Mouse (Mus musculus): Measurements from ENCODE around the gene Macrod2. TPM values are rescaled to one million over a fixed set of nuclear protein-coding genes. Genes with fewer than 3 reads are reported as not detected.

Gene Macrod2
- polyA plus RNA-seq, 2 experiments = 2.1 to 7.7 TPM

DNA sequence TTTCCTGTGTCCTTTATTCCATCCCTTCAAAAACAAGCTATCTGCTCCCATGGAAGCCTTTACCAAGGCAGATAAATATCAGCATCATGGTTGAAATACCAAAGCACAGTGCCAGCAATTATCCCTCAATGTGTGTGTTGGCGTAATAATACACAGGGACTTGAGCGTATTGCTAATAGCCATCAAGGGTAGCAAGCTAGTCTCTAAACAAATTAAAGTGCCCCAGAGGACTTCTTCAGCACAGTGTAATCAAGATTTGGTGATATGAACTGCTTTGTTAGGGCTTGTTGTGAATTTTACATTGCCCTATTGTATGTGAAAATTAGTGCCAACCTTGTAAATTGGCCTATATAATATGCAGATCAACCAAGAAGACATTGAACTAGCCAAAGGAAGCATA, 201.8 kb downstream of the Macrod2 start:
- TF ChIP-seq CTCF (IDR thresholded peaks at IDR 0.05; ENCODE audit: low read depth) (no peak), EP300 (IDR thresholded peaks at IDR 0.05; ENCODE audit: low read depth) (no peak)
- Histone ChIP-seq H3K4me1 (replicated peaks; ENCODE audit: control insufficient read depth in 2 of 2, insufficient read depth in 2 of 2, low read length in 1 of 2) (no peaks in the 10 kb centered on the region), H3K4me3 (ENCODE audit: insufficient read depth in 1 of 2, low read depth in 2 of 2, low read length in 2 of 2) (no peak overlapping the region), H3K9me3 (ENCODE audit: control insufficient read depth, low read length) (no peaks in the 10 kb centered on the region), H3K27ac (no peak overlapping the region), H3K36me3 (replicated peaks; ENCODE audit: control insufficient read depth, insufficient read depth, low read depth) (no peaks in the 10 kb centered on the region), H3K27me3 (ENCODE audit: control insufficient read depth, insufficient read depth, low read length) (no peaks in the 10 kb centered on the region), H3K4me2 (ENCODE audit: low read depth) (no peak overlapping the region), H3K9ac (replicated peaks) (no peak overlapping the region)
- WGBS (ENCODE audit: insufficient replicate concordance) = 80% methylated on average over 2 of the region's 2 CpGs
- no peak for ATAC-seq (ENCODE audit: insufficient read depth)
- DNase-seq (ENCODE audit: low read depth in 3 of 3, low spot score in 3 of 3) = no peak

DNA sequence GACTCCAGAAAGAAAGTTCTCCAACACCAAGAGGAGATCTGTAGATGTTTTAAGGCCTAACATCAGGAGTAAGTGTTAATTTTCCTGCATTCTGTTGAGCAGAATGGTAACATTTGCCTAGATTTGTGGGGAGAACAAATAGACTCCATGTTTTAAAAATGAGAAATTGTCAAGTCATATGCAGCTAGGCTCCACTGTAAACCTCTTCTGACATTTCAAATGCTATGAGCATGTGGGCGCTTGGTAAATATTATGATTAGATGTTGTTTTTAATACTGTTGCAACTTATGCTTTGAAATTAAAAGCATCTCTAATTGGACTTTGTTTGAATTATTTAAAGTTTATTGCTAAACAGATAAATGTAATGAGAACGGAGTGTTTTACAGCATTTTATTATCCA, 220.3 kb downstream of the Macrod2 start:
- Histone ChIP-seq H3K4me2 (ENCODE audit: low read depth) (no peak overlapping the region), H3K4me1 (replicated peaks; ENCODE audit: control insufficient read depth in 2 of 2, insufficient read depth in 2 of 2, low read length in 1 of 2) (no peaks in the 10 kb centered on the region), H3K4me3 (ENCODE audit: insufficient read depth in 1 of 2, low read depth in 2 of 2, low read length in 2 of 2) (no peak overlapping the region), H3K9me3 (ENCODE audit: control insufficient read depth, low read length) (no peaks in the 10 kb centered on the region), H3K36me3 (replicated peaks; ENCODE audit: control insufficient read depth, insufficient read depth, low read depth) (no peaks in the 10 kb centered on the region), H3K9ac (replicated peaks) (no peak overlapping the region), H3K27ac (no peak overlapping the region), H3K27me3 (ENCODE audit: control insufficient read depth, insufficient read depth, low read length) (no peaks in the 10 kb centered on the region)
- no peak for ATAC-seq (ENCODE audit: insufficient read depth)
- no peak for DNase-seq (ENCODE audit: low read depth in 3 of 3, low spot score in 3 of 3)
- WGBS (ENCODE audit: insufficient replicate concordance) = 75% methylated on average over 2 of the region's 2 CpGs
- TF ChIP-seq CTCF (IDR thresholded peaks at IDR 0.05; ENCODE audit: low read depth) = no peak
- TF ChIP-seq EP300 (IDR thresholded peaks at IDR 0.05; ENCODE audit: low read depth) = no peak

DNA sequence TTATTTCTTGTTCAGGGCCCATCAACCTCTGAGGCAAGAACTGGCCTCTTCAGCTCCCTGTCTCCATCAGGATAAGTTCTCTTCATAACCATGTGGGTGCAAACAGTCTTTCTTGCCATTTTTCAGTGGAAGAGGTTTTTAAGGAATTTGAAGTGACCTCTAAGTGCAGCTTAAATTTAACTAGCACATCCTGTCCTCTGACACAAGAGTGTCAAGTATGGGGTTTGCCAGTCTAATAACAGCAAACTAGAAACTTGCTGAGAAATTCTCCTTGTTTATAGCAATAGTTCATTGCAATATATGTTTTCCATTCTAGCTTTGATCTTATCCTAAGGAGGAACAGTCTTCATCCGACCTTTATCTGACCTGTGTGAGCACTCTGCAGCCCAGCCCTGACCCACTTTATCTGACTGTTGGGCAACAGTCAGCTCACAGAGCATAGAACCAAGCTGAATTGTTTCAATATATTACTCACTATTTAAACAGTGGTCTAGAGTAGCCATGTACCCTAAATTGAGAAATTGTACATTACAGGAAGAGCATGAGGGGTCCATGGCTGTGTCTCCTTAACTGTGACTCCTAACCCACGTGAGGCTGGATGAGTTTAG, 226.7 kb downstream of the Macrod2 start:
- H3K9me3 ChIP-seq (ENCODE audit: control insufficient read depth, low read length) = no peaks in the 10 kb centered on the region
- no peak overlapping the region for H3K27ac ChIP-seq
- DNase-seq (ENCODE audit: low read depth in 3 of 3, low spot score in 3 of 3) (no peak), ATAC-seq (ENCODE audit: insufficient read depth) (no peak)
- H3K9ac ChIP-seq (replicated peaks) = no peak overlapping the region
- no peaks in the 10 kb centered on the region for H3K4me1 ChIP-seq (replicated peaks; ENCODE audit: control insufficient read depth in 2 of 2, insufficient read depth in 2 of 2, low read length in 1 of 2)
- no peak for TF ChIP-seq CTCF (IDR thresholded peaks at IDR 0.05; ENCODE audit: low read depth)
- TF ChIP-seq EP300 (IDR thresholded peaks at IDR 0.05; ENCODE audit: low read depth) = no peak
- no peak overlapping the region for H3K4me3 ChIP-seq (ENCODE audit: insufficient read depth in 1 of 2, low read depth in 2 of 2, low read length in 2 of 2)
- WGBS (ENCODE audit: insufficient replicate concordance) = 38% methylated on average over 2 of the region's 2 CpGs
- H3K36me3 ChIP-seq (replicated peaks; ENCODE audit: control insufficient read depth, insufficient read depth, low read depth) = no peaks in the 10 kb centered on the region
- H3K4me2 ChIP-seq (ENCODE audit: low read depth) = no peak overlapping the region
- H3K27me3 ChIP-seq (ENCODE audit: control insufficient read depth, insufficient read depth, low read length) = no peaks in the 10 kb centered on the region

DNA sequence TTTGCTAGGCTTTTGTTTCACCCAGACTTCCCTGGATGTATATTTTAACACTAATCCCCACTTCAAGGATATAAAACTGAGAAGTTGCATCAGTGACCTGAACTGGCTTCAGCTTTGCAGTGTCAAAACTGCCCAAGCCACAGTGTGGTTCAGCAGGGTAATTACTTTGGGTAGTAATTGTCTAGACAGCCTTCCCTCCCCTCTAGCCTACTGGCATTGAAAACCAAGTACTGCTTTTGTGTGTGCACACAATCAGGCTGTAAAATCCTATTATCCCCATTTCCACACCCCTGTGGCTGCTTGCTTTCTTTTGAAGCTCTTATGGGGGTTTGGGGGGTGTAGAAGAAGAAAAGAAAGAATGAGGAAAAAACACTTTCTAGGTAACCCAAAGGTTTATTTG, 258.4 kb downstream of the Macrod2 start:
- TF ChIP-seq CTCF (IDR thresholded peaks at IDR 0.05; ENCODE audit: low read depth) (no peak), EP300 (IDR thresholded peaks at IDR 0.05; ENCODE audit: low read depth) (no peak)
- no peak overlapping the region for H3K4me3 ChIP-seq (ENCODE audit: insufficient read depth in 1 of 2, low read depth in 2 of 2, low read length in 2 of 2)
- no peak for DNase-seq (ENCODE audit: low read depth in 3 of 3, low spot score in 3 of 3)

DNA sequence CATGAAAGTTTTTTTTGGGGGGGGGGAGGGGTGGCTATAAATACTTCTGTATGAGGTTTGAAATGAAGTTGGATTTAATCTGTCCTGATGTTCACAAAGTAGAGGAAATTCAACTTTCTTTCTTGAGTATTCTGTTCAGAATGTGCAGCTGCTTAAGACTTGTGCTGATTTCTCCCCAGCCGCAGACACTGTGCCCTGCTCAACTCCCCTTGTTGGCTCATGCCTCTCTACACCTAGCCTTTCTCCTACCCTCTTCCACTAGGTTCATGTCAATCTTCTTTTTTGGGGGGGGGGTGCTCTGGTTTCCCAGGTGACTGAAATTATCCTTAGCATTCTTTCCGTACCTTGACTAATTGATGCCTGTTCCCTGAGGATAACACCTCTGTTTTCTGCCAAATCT, 258.9 kb downstream of the Macrod2 start:
- no peaks in the 10 kb centered on the region for H3K36me3 ChIP-seq (replicated peaks; ENCODE audit: control insufficient read depth, insufficient read depth, low read depth)
- DNase-seq (ENCODE audit: low read depth in 3 of 3, low spot score in 3 of 3) (no peak), ATAC-seq (ENCODE audit: insufficient read depth) (no peak)
- no peak overlapping the region for H3K4me3 ChIP-seq (ENCODE audit: insufficient read depth in 1 of 2, low read depth in 2 of 2, low read length in 2 of 2)
- H3K4me2 ChIP-seq (ENCODE audit: low read depth) = no peak overlapping the region
- no peaks in the 10 kb centered on the region for H3K9me3 ChIP-seq (ENCODE audit: control insufficient read depth, low read length)
- H3K9ac ChIP-seq (replicated peaks) = no peak overlapping the region
- 58% methylated on average over 2 of the region's 2 CpGs for WGBS (ENCODE audit: insufficient replicate concordance)
- TF ChIP-seq CTCF (IDR thresholded peaks at IDR 0.05; ENCODE audit: low read depth) = no peak
- TF ChIP-seq EP300 (IDR thresholded peaks at IDR 0.05; ENCODE audit: low read depth) = no peak
- H3K27me3 ChIP-seq (ENCODE audit: control insufficient read depth, insufficient read depth, low read length) = no peaks in the 10 kb centered on the region
- no peak overlapping the region for H3K27ac ChIP-seq
- H3K4me1 ChIP-seq (replicated peaks; ENCODE audit: control insufficient read depth in 2 of 2, insufficient read depth in 2 of 2, low read length in 1 of 2) = no peaks in the 10 kb centered on the region

More for the DNA sequence above, 258.4 kb downstream of the Macrod2 start:
- Histone ChIP-seq H3K27me3 (ENCODE audit: control insufficient read depth, insufficient read depth, low read length) (no peaks in the 10 kb centered on the region), H3K9ac (replicated peaks) (no peak overlapping the region), H3K27ac (no peak overlapping the region), H3K9me3 (ENCODE audit: control insufficient read depth, low read length) (no peaks in the 10 kb centered on the region), H3K4me1 (replicated peaks; ENCODE audit: control insufficient read depth in 2 of 2, insufficient read depth in 2 of 2, low read length in 1 of 2) (no peaks in the 10 kb centered on the region), H3K36me3 (replicated peaks; ENCODE audit: control insufficient read depth, insufficient read depth, low read depth) (no peaks in the 10 kb centered on the region), H3K4me2 (ENCODE audit: low read depth) (no peak overlapping the region)
- no peak for ATAC-seq (ENCODE audit: insufficient read depth)
